Mouse (Mus musculus): Measurements from ENCODE around the gene Pqlc2. TPM values are rescaled to one million over a fixed set of nuclear protein-coding genes. Genes with fewer than 3 reads are reported as not detected.

Gene Pqlc2
- 10.6 and 11.5 TPM in 2 replicates for polyA plus RNA-seq (2014; fragmentation: Nextera tagmentation; extraction: Ambion mirVana)

DNA sequence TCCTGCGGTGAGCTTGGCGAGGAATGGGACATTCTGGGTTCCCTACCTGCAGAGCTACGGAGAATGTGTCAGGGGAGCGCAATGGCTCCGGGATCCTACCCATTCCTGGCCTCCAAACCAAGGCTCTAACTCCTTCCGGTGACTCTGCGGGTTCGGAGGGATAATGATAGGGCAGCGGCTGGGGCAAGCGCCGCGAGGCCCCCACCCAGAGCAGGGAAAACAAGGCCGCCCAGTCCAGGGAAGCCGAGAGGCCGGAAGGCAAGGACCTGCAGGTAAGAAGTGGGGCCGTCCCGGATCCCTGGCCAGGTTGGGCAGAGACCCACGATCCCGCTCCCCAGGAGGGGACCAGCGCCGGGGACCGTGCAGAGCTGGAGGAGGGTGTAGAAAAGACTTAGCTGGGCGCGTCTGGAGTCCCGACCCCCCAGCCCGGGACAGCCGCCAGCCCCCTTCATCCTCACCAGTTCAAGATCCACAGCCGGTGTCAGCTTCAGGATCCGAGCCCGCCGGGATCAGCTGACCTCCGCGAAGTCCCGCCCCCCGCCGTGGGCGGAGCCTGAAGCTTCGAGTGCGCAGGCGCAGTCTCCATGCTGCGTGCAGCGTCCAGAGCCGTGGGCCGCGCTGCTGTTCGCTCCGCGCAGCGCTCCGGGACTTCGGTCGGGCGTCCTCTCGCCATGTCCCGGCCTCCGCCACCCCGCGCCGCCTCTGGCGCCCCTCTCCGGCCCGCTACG, at the start of gene Pqlc2, which contains the start of gene Akr7a5:
Gene Pqlc2, minus strand, starts transcription at position 538 of the 728 bp plus-strand sequence.
Gene Akr7a5, plus strand, starts transcription at position 574 of the 728 bp plus-strand sequence.
- Histone ChIP-seq H3K9me3 (ENCODE audit: control insufficient read depth, low read length) (no peaks in the 10 kb centered on the region), H3K27ac (replicated peaks; ENCODE audit: low read depth, low read length) (peak within 1 kb of the TSS; percentile 73), H3K4me1 (ENCODE audit: control insufficient read depth, insufficient read depth, low read length) (peaks cover 17% of the 10 kb centered on the region), H3K9ac (replicated peaks; ENCODE audit: low read length) (peak within 1 kb of the TSS; percentile 85), H3K4me3 (replicated peaks; ENCODE audit: low read depth, low read length) (peak within 1 kb of the TSS; percentile 91), H3K27me3 (ENCODE audit: control insufficient read depth, insufficient read depth, low read length) (no peaks in the 10 kb centered on the region), H3K4me2 (ENCODE audit: low read length) (peak within 1 kb of the TSS; percentile 96), H3K36me3 (ENCODE audit: control insufficient read depth, insufficient read depth, low read length) (peaks cover 28% of the 10 kb centered on the region)
- ATAC-seq (ENCODE audit: low FRiP score, low TSS enrichment), result peak; percentile 92
- WGBS, result under 1% methylated on average over 63 of the region's 63 CpGs
- peak; percentile 99 for DNase-seq

DNA sequence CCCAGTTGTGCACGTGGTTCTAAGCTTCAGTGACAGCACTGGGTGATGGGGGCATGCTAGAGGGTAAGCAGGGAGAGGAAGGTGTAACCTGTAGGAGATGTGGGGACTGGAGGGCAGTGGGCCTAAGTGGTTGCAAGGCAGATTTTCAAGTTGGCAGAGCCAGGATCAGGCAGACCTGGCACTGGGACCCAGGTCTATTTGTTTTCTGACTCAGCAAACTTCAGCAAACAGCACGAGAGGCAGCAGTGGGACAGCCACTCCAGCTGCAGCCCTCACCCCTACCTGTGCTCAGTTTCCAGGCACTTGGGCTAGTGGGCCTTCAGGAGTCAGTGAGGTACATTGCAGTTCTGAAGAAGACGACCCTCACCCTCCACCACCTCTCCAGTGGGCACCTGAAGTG, 46.7 kb upstream of the Pqlc2 start:
- Histone ChIP-seq H3K9me3 (ENCODE audit: control insufficient read depth, low read length) (no peaks in the 10 kb centered on the region), H3K27me3 (ENCODE audit: control insufficient read depth, insufficient read depth, low read length) (no peaks in the 10 kb centered on the region), H3K4me3 (replicated peaks; ENCODE audit: low read depth, low read length) (no peak overlapping the region), H3K27ac (replicated peaks; ENCODE audit: low read depth, low read length) (no peak overlapping the region), H3K4me2 (ENCODE audit: low read length) (no peak overlapping the region), H3K36me3 (ENCODE audit: control insufficient read depth, insufficient read depth, low read length) (peaks cover 78% of the 10 kb centered on the region), H3K4me1 (ENCODE audit: control insufficient read depth, insufficient read depth, low read length) (peaks cover 4% of the 10 kb centered on the region), H3K9ac (replicated peaks; ENCODE audit: low read length) (no peak overlapping the region)
- WGBS, result 93% methylated on average over 3 of the region's 3 CpGs
- no peak for ATAC-seq (ENCODE audit: low FRiP score, low TSS enrichment)
- DNase-seq, result no peak

DNA sequence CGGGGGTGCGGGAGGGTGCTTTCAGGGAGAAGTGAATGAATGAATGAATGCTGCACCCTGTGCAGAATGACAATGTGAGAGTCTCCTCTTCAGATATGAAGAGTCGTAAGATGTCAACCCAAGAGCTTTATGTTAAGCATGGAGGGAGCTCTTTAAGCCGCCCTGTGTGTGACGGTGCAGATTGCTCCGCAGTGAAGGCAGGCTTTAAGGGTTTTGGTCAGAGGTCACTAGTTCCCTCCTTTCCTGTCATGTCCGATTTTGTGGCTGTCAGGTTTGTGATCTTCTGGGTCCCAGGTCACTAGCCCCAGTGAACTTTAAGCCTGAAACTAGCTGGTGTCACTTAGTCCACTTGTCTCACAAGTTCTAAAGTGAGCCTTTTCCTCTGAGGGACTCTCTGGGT, 42.3 kb upstream of the Pqlc2 start:
- DNase-seq, result no peak

DNA sequence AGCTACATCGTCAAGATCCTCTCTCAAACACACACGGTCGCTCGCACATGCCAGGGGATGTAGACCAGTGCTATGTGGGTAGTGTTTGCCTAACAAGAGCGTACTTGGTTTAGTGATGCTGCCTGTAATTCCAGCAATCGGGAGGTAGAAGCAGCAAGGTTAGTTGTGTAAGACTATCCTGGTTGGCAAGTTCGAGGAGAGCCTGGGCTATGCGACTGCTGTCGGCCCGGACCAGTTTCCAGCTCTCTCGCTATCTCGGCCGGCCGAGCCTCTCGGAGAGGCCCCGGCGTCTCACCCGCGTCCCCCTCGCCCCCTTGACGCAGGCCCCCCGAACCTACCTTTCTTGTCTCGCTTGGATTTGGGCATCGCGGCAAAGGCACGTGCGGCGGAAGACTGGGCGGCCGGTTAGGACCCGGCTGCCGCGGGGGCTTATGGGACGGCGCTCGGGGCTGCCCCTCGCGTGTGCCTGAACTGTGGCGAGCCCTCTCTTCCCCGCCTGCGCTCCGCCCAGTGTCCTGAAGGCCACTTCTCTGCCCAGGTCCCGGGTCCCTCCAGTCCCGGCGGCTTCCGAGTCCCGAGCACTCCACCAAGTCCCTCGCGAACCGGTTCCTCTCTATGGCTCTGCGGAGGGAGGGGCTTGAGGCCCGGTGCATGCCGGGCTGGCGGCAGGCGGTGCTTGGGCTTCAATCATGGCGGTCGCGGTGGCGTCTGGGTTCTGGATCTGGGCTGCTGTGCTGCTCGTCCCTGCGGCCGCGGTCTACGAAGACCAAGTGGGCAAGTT, 41.6 kb upstream of the Pqlc2 start, which contains the start of the genes Mrto4, Emc1 and Ubr4:
Gene Mrto4, minus strand, starts transcription at position 646 of the 781 bp plus-strand sequence.
Gene Emc1, plus strand, starts transcription at position 657 of the 781 bp plus-strand sequence.
Gene Ubr4, plus strand, starts transcription at position 679 of the 781 bp plus-strand sequence.
- Histone ChIP-seq H3K9ac (replicated peaks; ENCODE audit: low read length) (peak within 1 kb of the TSS; percentile 87), H3K27ac (replicated peaks; ENCODE audit: low read depth, low read length) (peak within 1 kb of the TSS; percentile 96), H3K4me3 (replicated peaks; ENCODE audit: low read depth, low read length) (peak within 1 kb of the TSS; percentile 67), H3K36me3 (ENCODE audit: control insufficient read depth, insufficient read depth, low read length) (peaks cover 55% of the 10 kb centered on the region), H3K27me3 (ENCODE audit: control insufficient read depth, insufficient read depth, low read length) (no peaks in the 10 kb centered on the region), H3K4me1 (ENCODE audit: control insufficient read depth, insufficient read depth, low read length) (peaks cover 14% of the 10 kb centered on the region), H3K9me3 (ENCODE audit: control insufficient read depth, low read length) (no peaks in the 10 kb centered on the region), H3K4me2 (ENCODE audit: low read length) (peak within 1 kb of the TSS; percentile 89)
- WGBS, result under 1% methylated on average over 64 of the region's 64 CpGs
- peak; percentile 94 for ATAC-seq (ENCODE audit: low FRiP score, low TSS enrichment)
- DNase-seq, result peak; percentile 91

More for the DNA sequence above, 42.3 kb upstream of the Pqlc2 start:
- Histone ChIP-seq H3K27me3 (ENCODE audit: control insufficient read depth, insufficient read depth, low read length) (no peaks in the 10 kb centered on the region), H3K4me1 (ENCODE audit: control insufficient read depth, insufficient read depth, low read length) (peaks cover 14% of the 10 kb centered on the region), H3K9ac (replicated peaks; ENCODE audit: low read length) (peak overlapping the region; percentile 87), H3K9me3 (ENCODE audit: control insufficient read depth, low read length) (no peaks in the 10 kb centered on the region), H3K4me3 (replicated peaks; ENCODE audit: low read depth, low read length) (peak overlapping the region; percentile 67), H3K27ac (replicated peaks; ENCODE audit: low read depth, low read length) (peak overlapping the region; percentile 96), H3K36me3 (ENCODE audit: control insufficient read depth, insufficient read depth, low read length) (peaks cover 57% of the 10 kb centered on the region), H3K4me2 (ENCODE audit: low read length) (peak overlapping the region; percentile 89)
- no peak for ATAC-seq (ENCODE audit: low FRiP score, low TSS enrichment)
- WGBS, result under 1% methylated on average over 7 of the region's 7 CpGs

DNA sequence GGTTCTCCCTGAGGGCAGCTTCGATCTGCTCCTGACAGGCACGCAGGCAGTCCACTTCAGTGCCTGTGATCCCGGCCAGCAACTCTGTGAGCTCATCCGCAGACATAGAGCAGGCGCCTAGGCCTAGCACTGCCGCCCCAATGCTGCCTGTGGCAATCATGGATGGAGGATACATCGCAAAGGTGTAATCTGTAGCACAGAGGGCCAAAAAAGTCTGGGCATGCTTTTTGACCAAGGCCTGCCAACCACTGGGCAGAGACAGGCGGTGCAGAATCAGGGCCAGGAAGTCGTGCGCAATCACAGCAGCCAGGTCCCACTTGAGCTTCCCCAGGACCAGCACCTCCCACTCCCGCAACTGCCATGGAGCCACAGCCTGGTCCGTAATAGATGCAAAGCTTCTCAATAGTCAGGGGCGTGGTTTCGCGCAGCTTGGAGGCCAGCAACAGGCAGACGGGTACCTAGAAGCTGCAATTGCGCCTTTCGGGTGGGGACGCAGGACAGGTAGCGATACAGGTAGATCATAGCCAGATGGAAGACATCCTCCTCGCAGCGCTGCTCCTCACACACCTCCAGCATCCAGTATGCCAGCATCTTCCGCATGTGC, 35.0 kb upstream of the Pqlc2 start:
- DNase-seq, result no peak

DNA sequence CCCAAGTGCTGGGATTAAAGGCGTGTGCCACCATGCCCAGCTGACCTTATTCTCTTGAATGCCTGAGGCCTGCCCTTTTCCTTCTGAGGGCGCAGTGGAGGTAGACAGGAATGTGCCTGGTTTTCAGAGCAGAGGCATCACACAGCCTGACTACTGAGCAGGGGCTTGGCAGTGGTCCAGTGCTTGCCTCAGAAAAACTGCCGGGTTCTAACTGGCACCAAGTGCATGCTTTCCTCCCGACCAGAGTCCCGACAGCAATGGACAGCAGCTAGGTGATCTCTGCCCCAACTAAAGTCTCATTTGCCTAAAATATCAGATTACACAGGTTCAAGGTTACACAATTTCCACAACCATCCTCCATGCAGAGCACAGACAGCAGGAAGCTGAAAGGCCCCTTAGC, 33.2 kb upstream of the Pqlc2 start:
- no peaks in the 10 kb centered on the region for H3K9me3 ChIP-seq (ENCODE audit: control insufficient read depth, low read length)
- 75% methylated on average over 5 of the region's 5 CpGs for WGBS
- no peak overlapping the region for H3K9ac ChIP-seq (replicated peaks; ENCODE audit: low read length)
- ATAC-seq (ENCODE audit: low FRiP score, low TSS enrichment), result no peak
- no peak overlapping the region for H3K4me2 ChIP-seq (ENCODE audit: low read length)
- no peaks in the 10 kb centered on the region for H3K4me1 ChIP-seq (ENCODE audit: control insufficient read depth, insufficient read depth, low read length)
- peaks cover 33% of the 10 kb centered on the region for H3K36me3 ChIP-seq (ENCODE audit: control insufficient read depth, insufficient read depth, low read length)
- H3K27me3 ChIP-seq (ENCODE audit: control insufficient read depth, insufficient read depth, low read length), result no peaks in the 10 kb centered on the region
- H3K4me3 ChIP-seq (replicated peaks; ENCODE audit: low read depth, low read length), result no peak overlapping the region
- peak; percentile 25 for DNase-seq
- H3K27ac ChIP-seq (replicated peaks; ENCODE audit: low read depth, low read length), result no peak overlapping the region

More for the DNA sequence above, 35.0 kb upstream of the Pqlc2 start:
- Histone ChIP-seq H3K4me2 (ENCODE audit: low read length) (no peak overlapping the region), H3K4me1 (ENCODE audit: control insufficient read depth, insufficient read depth, low read length) (no peaks in the 10 kb centered on the region), H3K36me3 (ENCODE audit: control insufficient read depth, insufficient read depth, low read length) (peaks cover 47% of the 10 kb centered on the region), H3K9ac (replicated peaks; ENCODE audit: low read length) (no peak overlapping the region), H3K9me3 (ENCODE audit: control insufficient read depth, low read length) (no peaks in the 10 kb centered on the region), H3K27me3 (ENCODE audit: control insufficient read depth, insufficient read depth, low read length) (no peaks in the 10 kb centered on the region), H3K4me3 (replicated peaks; ENCODE audit: low read depth, low read length) (no peak overlapping the region), H3K27ac (replicated peaks; ENCODE audit: low read depth, low read length) (no peak overlapping the region)
- ATAC-seq (ENCODE audit: low FRiP score, low TSS enrichment), result no peak
- WGBS, result 66% methylated on average over 23 of the region's 23 CpGs

DNA sequence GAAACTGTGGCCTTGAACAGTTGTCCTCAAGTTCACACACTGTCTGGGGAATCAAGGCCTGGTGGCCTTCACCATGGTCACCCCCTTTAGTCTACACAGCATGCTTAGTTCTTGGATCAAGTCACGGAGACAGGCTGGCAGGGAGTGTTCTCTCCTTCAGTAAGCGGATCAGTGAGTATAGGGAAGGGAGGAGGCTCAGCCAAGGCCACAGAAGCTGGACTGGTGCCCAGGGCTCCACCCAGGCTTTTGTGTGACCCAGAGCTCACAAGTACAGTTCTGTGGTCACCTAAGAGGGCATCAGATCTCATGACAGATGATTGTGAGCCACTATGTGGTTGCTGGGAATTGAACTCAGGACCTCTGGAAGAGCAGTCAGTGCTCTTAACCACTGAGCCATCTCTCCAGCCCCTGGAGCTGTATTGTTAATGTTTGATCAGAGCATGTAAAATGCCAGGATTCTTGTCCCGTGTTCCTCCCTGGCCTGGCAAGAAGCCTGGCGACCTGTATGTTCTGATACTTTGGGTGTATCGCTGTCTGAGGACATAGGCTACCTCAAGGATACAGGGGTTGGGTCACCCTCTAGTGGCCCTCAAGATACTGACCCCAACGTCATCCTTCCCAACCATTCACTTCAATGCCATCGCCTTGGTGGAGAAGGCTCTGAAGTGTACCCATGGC, 31.2 kb upstream of the Pqlc2 start:
- peaks cover 14% of the 10 kb centered on the region for H3K36me3 ChIP-seq (ENCODE audit: control insufficient read depth, insufficient read depth, low read length)
- H3K4me3 ChIP-seq (replicated peaks; ENCODE audit: low read depth, low read length), result no peak overlapping the region
- H3K27ac ChIP-seq (replicated peaks; ENCODE audit: low read depth, low read length), result no peak overlapping the region
- H3K27me3 ChIP-seq (ENCODE audit: control insufficient read depth, insufficient read depth, low read length), result no peaks in the 10 kb centered on the region
- WGBS, result 76% methylated on average over 7 of the region's 7 CpGs
- ATAC-seq (ENCODE audit: low FRiP score, low TSS enrichment) (no peak), DNase-seq (no peak)
- no peaks in the 10 kb centered on the region for H3K9me3 ChIP-seq (ENCODE audit: control insufficient read depth, low read length)
- H3K4me2 ChIP-seq (ENCODE audit: low read length), result no peak overlapping the region
- no peaks in the 10 kb centered on the region for H3K4me1 ChIP-seq (ENCODE audit: control insufficient read depth, insufficient read depth, low read length)
- H3K9ac ChIP-seq (replicated peaks; ENCODE audit: low read length), result no peak overlapping the region

DNA sequence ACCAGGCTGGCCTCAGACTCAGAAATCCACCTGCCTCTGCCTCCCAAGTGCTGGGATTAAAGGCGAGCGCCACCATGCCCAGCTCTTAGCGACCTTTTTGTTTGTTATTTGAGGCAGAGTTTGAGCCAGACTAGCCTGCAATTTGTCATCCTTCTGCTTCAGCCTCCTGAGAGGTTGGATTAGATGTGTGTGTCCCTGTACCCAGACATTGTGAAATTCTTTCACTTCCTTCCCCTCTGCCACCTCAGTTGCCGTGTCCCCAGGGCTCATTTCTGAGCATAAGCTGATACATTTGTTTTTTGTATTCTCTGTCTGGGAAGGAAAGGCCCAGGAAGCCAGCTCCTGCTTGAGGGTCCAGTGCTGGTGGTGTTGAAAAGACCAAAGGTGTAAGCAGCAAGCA, 30.3 kb upstream of the Pqlc2 start:
- Histone ChIP-seq H3K36me3 (ENCODE audit: control insufficient read depth, insufficient read depth, low read length) (peaks cover 6% of the 10 kb centered on the region; the same call in 1 of the 2 replicates), H3K27ac (replicated peaks; ENCODE audit: low read depth, low read length) (no peak overlapping the region), H3K4me2 (ENCODE audit: low read length) (no peak overlapping the region), H3K4me1 (ENCODE audit: control insufficient read depth, insufficient read depth, low read length) (no peaks in the 10 kb centered on the region), H3K4me3 (replicated peaks; ENCODE audit: low read depth, low read length) (no peak overlapping the region), H3K27me3 (ENCODE audit: control insufficient read depth, insufficient read depth, low read length) (no peaks in the 10 kb centered on the region), H3K9ac (replicated peaks; ENCODE audit: low read length) (no peak overlapping the region), H3K9me3 (ENCODE audit: control insufficient read depth, low read length) (no peaks in the 10 kb centered on the region)
- ATAC-seq (ENCODE audit: low FRiP score, low TSS enrichment) (no peak), DNase-seq (no peak)
- 84% methylated on average over 4 of the region's 4 CpGs for WGBS

All from midbrain, embryonic 14.5 days (tissue).